Mouse (Mus musculus): ENCODE measurements around the gene Ifna2.

Gene Ifna2

GRCm38 (mm10) chr4:88693392-88693791 is 9.7 kb upstream of the Ifna2 start:
- no peak for TF ChIP-seq GATA4 (IDR thresholded peaks at IDR 0.05; ENCODE audit: insufficient replicate concordance, low read length)

- no peak for TF ChIP-seq GATA4 (IDR thresholded peaks at IDR 0.05; ENCODE audit: insufficient replicate concordance, low read length)
Observed at GRCm38 (mm10) chr4:88692537-88692936, 8.8 kb upstream of the Ifna2 start.

- TF ChIP-seq GATA4 (IDR thresholded peaks at IDR 0.05; ENCODE audit: insufficient replicate concordance, low read length), result no peak
Observed at GRCm38 (mm10) chr4:88691259-88691658, 7.5 kb upstream of the Ifna2 start, which contains the start of gene Ifnab. Ifnab (minus strand) TSS chr4:88691359.

GRCm38 (mm10) chr4:88681353-88681752 is 2.4 kb downstream of the Ifna2 start:
- TF ChIP-seq GATA4 (IDR thresholded peaks at IDR 0.05; ENCODE audit: insufficient replicate concordance, low read length), result no peak

GRCm38 (mm10) chr4:88680362-88680761 is 3.4 kb downstream of the Ifna2 start:
- TF ChIP-seq GATA4 (IDR thresholded peaks at IDR 0.05; ENCODE audit: insufficient replicate concordance, low read length), result no peak

GRCm38 (mm10) chr4:88676824-88677223 is 6.9 kb downstream of the Ifna2 start, which contains the start of gene Ifna16:
Ifna16 (minus strand) TSS chr4:88676924.
- no peak for TF ChIP-seq GATA4 (IDR thresholded peaks at IDR 0.05; ENCODE audit: insufficient replicate concordance, low read length)

GRCm38 (mm10) chr4:88655461-88655860 is 28.3 kb downstream of the Ifna2 start:
- TF ChIP-seq GATA4 (IDR thresholded peaks at IDR 0.05; ENCODE audit: insufficient replicate concordance, low read length), result no peak

GRCm38 (mm10) chr4:88653644-88654043 is 30.1 kb downstream of the Ifna2 start:
- TF ChIP-seq GATA4 (IDR thresholded peaks at IDR 0.05; ENCODE audit: insufficient replicate concordance, low read length), result no peak

GRCm38 (mm10) chr4:88644359-88644758 is 39.4 kb downstream of the Ifna2 start, which contains the start of gene Ifna13:
Ifna13 (minus strand) TSS chr4:88644459.
- TF ChIP-seq GATA4 (IDR thresholded peaks at IDR 0.05; ENCODE audit: insufficient replicate concordance, low read length), result no peak

- TF ChIP-seq GATA4 (IDR thresholded peaks at IDR 0.05; ENCODE audit: insufficient replicate concordance, low read length), result no peak
Observed at GRCm38 (mm10) chr4:88642526-88642925, 41.2 kb downstream of the Ifna2 start.

GRCm38 (mm10) chr4:88641077-88641831 is 42.5 kb downstream of the Ifna2 start:
- TF ChIP-seq GATA4 (IDR thresholded peaks at IDR 0.05; ENCODE audit: insufficient replicate concordance, low read length), result peak; percentile 9; the same call in 1 of the 2 replicates

- no peak for TF ChIP-seq GATA4 (IDR thresholded peaks at IDR 0.05; ENCODE audit: insufficient replicate concordance, low read length)
Observed at GRCm38 (mm10) chr4:88640704-88641076, 43.0 kb downstream of the Ifna2 start.

- TF ChIP-seq GATA4 (IDR thresholded peaks at IDR 0.05; ENCODE audit: insufficient replicate concordance, low read length), result no peak
Observed at GRCm38 (mm10) chr4:88634311-88634710, 49.4 kb downstream of the Ifna2 start, which contains the start of gene C87499. C87499 (minus strand) TSS chr4:88634411.
